Mouse (Mus musculus) embryonic facial prominence, embryonic 11.5 days (tissue): ENCODE measurements around the gene Bcl7c. TPM values are rescaled to one million over a fixed set of nuclear protein-coding genes. Genes with fewer than 3 reads are reported as not detected.
A peak's percentile ranks its signal among the peaks of the same experiment; 100 is the strongest.
"Not testable (repeated sequence)": the region's sequence is repeated elsewhere in the genome, so short reads cannot be mapped to it uniquely, and the experiment has no call there.

Experiments used
- ATAC-seq: fragments of 200-750 bp; cut with Nextera tagmentation; replicated peaks from 2 replicates; pipeline ENCODE4 v1.8.0; 2017; ENCODE audit warnings: low read depth; ENCODE audit not compliant: insufficient number of reproducible peaks, low FRiP score, low TSS enrichment
- DNase-seq: peaks from one replicate; pipeline ENCODE4 v3.0.0-alpha.2; 2015; ENCODE audit warnings: low spot score
- H3K27ac ChIP-seq: fragments of 300-500 bp; sonication (generic); replicated peaks from 2 replicates; pipeline ENCODE4 v1.5.1; 2014; ENCODE audit warnings: mild to moderate bottlenecking, low read depth, low read length, control low read depth
- H3K27me3 ChIP-seq: fragments of 300-500 bp; sonication (generic); 2 replicates; pipeline ENCODE4 v1.6.1; 2014; ENCODE audit warnings: mild to moderate bottlenecking, low read length, moderate library complexity, mixed read lengths; ENCODE audit not compliant: control insufficient read depth, insufficient read depth
- H3K36me3 ChIP-seq: fragments of 300-500 bp; sonication (generic); replicated peaks from 2 replicates; pipeline ENCODE4 v1.6.1; 2014; ENCODE audit warnings: low read depth, mild to moderate bottlenecking, low read length, moderate library complexity, mixed read lengths; ENCODE audit not compliant: control insufficient read depth, insufficient read depth
- H3K4me1 ChIP-seq: fragments of 300-500 bp; sonication (generic); 2 replicates; pipeline ENCODE4 v1.6.1; 2014; ENCODE audit warnings: low read length, mixed read lengths; ENCODE audit not compliant: control insufficient read depth, insufficient read depth
- H3K4me2 ChIP-seq: fragments of 300-500 bp; sonication (generic); 2 replicates; pipeline ENCODE4 v1.6.1; 2014; ENCODE audit warnings: low read depth, mild to moderate bottlenecking, control low read depth, low read length, moderate library complexity
- H3K4me3 ChIP-seq: fragments of 300-500 bp; sonication (generic); 2 replicates; pipeline ENCODE4 v1.5.1; 2014; ENCODE audit warnings: low read depth, low read length, control low read depth
- H3K9ac ChIP-seq: fragments of 300-500 bp; sonication (generic); replicated peaks from 2 replicates; pipeline ENCODE4 v1.6.1; 2014; ENCODE audit warnings: mild to moderate bottlenecking, control low read depth, low read length
- H3K9me3 ChIP-seq: fragments of 300-500 bp; sonication (generic); replicated peaks from 2 replicates; pipeline ENCODE4 v1.6.1; 2016; ENCODE audit warnings: mild to moderate bottlenecking, low read length, inconsistent platforms, mixed read lengths; ENCODE audit not compliant: control insufficient read depth
- WGBS: fragments of 180-500 bp; shearing (Covaris S2); extraction: QIAGEN DNeasy Blood & Tissue Kit; methylation state at CpG from one replicate; pipeline ENCODE4 v1.1.7; 2014; 5-methylcytosine and 5-hydroxymethylcytosine counted together
- polyA plus RNA-seq: library from polyadenylated mRNA; unstranded; fragments of >200 nt; fragmentation: Nextera tagmentation; extraction: Ambion mirVana; gene quantifications from 2 replicates; pipeline ENCODE4 v1.2.1, GENCODE M21; 2014

Bcl7c gene
- polyA plus RNA-seq, 1 experiment from 2014 or later: 86.6 TPM

DNA sequence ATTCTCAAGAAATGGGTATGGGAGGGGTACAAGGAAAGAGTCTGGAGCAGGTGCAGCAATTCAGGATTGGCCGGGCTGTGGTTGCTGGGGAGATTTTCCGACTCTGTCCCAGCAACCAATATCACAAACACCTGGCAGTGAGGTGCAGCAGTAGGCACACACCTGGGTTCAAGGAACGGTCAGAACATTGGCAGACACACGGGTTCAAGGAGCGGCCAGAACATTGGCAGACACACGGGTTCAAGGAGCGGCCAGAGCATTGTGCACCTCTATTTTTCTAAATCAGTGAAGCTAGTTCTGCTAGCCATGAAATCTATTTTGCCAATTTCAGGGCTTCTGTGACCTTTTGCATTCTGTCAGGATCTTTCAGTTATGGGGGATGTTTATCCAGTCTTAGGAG, 61.2 kb downstream of the Bcl7c start:
- not testable (repeated sequence) for H3K4me2 ChIP-seq, H3K9me3 ChIP-seq, H3K9ac ChIP-seq, ATAC-seq, H3K27ac ChIP-seq, H3K4me3 ChIP-seq, H3K27me3 ChIP-seq, H3K4me1 ChIP-seq, H3K36me3 ChIP-seq, DNase-seq
- 90% methylated on average over 7 of the region's 7 CpGs for WGBS

DNA sequence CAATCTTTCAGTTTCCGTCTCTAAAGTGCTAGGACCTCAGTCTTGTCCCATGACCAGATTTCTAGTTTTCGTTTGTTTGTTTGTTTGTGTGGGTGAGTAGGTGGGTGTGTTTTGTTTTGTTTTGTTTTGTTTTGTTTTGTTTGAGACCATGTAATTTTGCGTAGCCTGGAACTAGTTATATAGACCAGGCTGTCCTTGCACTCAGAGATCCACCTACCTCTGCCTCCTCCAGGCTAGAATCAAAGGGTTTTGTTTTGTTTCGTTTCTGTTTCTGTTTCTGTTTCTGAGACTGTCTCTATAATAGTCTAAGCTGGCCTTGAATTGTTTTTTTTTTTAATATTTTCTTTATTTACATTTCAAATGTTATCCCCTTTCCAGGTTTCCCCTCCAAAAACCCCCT, 62.4 kb downstream of the Bcl7c start:
- no peaks in the 10 kb centered on the region for H3K4me1 ChIP-seq
- DNase-seq (no peak), ATAC-seq (no peak)
- no peaks in the 10 kb centered on the region for H3K27me3 ChIP-seq
- no peak overlapping the region for H3K4me3 ChIP-seq
- no peaks in the 10 kb centered on the region for H3K9me3 ChIP-seq
- H3K9ac ChIP-seq: no peak overlapping the region
- H3K27ac ChIP-seq: no peak overlapping the region
- H3K4me2 ChIP-seq: no peak overlapping the region
- H3K36me3 ChIP-seq: no peaks in the 10 kb centered on the region
- WGBS: 87% methylated on average over 4 of the region's 4 CpGs

DNA sequence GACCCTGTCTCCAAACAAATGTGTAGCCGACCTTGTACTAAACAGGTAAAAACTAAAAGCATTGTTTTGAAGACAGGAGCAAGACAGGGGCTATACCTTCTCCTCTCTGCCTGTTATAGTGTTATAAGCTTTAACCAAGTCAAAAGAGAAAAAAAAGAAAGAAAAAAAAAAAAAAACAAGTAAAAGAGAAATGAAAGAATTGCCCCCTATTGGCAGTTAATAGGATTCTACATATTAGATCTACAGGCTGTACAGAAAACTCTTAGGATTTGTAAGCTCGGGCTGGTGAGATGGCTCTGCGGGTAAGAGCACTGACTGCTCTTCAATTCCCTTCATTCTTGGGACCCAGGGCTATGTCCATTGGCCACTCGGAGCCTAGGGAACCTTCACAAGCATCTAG, 66.5 kb downstream of the Bcl7c start:
- no peaks in the 10 kb centered on the region for H3K27me3 ChIP-seq
- H3K4me3 ChIP-seq: no peak overlapping the region
- H3K9ac ChIP-seq: no peak overlapping the region
- no peaks in the 10 kb centered on the region for H3K36me3 ChIP-seq
- H3K27ac ChIP-seq: no peak overlapping the region
- H3K4me2 ChIP-seq: no peak overlapping the region
- no peaks in the 10 kb centered on the region for H3K9me3 ChIP-seq
- no peaks in the 10 kb centered on the region for H3K4me1 ChIP-seq
- ATAC-seq (no peak), DNase-seq (no peak)
- WGBS: 81% methylated on average over 4 of the region's 4 CpGs

DNA sequence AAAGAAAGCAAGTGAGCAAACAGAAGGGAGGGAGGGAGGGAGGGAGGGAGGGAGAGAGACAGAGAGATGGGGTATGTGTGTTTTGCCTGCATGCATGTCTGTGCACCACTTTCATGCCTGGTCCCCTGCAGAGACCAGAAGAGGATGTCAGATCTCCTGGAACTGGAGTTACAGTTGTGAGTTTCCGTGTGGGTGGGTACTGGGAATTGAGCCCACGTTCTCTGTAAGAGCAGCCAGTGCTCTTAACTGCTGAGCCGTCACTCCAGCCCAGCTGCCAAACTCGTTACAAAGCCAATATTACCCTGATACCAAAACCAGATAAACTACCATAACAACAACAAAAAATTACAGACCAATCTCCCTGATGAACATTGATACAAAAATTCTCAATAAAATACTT, 67.5 kb downstream of the Bcl7c start:
- WGBS: 57% methylated on average over 4 of the region's 4 CpGs
- no peaks in the 10 kb centered on the region for H3K27me3 ChIP-seq
- DNase-seq: no peak
- no peak overlapping the region for H3K4me2 ChIP-seq
- no peaks in the 10 kb centered on the region for H3K36me3 ChIP-seq
- no peaks in the 10 kb centered on the region for H3K9me3 ChIP-seq
- no peak overlapping the region for H3K27ac ChIP-seq
- ATAC-seq: no peak
- H3K4me3 ChIP-seq: no peak overlapping the region
- H3K9ac ChIP-seq: no peak overlapping the region
- H3K4me1 ChIP-seq: no peaks in the 10 kb centered on the region

DNA sequence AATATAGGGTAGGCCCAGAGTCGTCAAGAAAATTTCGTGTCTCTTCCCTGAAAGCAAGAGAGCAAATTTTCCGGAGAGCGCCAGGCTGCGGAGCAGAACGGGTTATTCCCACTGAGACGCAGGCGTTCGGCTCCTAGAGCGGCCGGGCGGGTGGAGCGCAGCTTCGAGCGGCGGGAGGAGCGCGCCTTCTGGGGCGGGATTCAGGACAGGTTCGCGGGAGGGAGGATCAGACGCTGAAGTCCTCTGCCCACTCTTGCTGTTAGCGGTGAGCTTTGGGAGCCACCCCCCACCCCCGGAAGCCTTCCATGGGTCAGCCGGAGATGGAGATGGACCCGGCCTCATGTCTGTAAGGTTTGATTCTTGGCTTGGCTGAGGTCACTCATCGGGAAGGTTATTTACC, 71.8 kb downstream of the Bcl7c start:
- H3K27me3 ChIP-seq: no peaks in the 10 kb centered on the region

DNA sequence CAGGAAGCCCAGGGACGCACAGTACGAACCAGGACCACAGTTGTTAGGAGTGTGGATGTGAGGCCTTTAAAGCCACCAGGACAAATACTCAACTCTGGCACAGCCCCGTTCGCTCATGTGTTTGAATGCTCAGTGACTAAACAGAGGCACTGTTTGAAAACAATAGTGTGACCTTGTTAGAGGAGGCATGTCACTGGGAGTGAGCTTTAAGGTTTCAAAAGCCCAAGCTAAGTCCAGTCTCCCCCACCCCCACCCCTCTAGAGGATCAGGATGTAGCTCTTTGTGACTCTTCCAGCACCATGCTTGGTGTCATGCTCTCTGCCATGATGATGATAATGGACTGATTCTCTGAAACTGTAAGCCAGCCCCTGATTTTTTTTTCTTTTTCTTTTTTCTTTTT, 77.3 kb downstream of the Bcl7c start:
- Histone ChIP-seq H3K9me3 (no peaks in the 10 kb centered on the region), H3K9ac (no peak overlapping the region), H3K27ac (no peak overlapping the region), H3K27me3 (no peaks in the 10 kb centered on the region), H3K36me3 (no peaks in the 10 kb centered on the region), H3K4me3 (no peak overlapping the region), H3K4me2 (no peak overlapping the region), H3K4me1 (no peaks in the 10 kb centered on the region)
- WGBS: 80% methylated on average over 4 of the region's 4 CpGs
- no peak for ATAC-seq
- DNase-seq: no peak

More for the DNA sequence above, 71.8 kb downstream of the Bcl7c start:
- Histone ChIP-seq H3K27ac (no peak overlapping the region), H3K4me1 (no peaks in the 10 kb centered on the region), H3K9ac (peak overlapping the region; percentile 65), H3K4me3 (peak overlapping the region; percentile 47), H3K36me3 (no peaks in the 10 kb centered on the region), H3K9me3 (no peaks in the 10 kb centered on the region), H3K4me2 (peak overlapping the region; percentile 59)
- WGBS: under 1% methylated on average over 27 of the region's 27 CpGs
- peak; percentile 34; the same call in 1 of the 2 replicates for ATAC-seq
- peak; percentile 86 for DNase-seq

DNA sequence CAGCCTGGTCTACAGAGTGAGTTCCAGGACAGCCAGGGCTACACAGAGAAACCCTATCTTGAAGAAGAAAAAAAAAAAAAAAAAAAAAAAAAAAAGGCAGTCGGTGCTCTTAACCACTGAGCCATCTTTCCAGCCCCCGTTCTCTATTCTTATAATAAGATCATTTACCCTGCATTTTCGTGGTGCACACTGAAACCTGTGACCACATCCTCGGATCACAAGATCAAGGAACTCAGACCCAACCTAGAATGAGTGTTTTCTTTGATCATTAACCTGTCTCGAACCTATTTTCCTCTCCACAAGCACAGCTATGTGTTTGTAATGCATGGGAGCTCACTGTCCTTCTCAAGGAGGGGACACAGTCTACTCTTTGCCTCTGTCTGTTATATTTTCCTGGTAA, 80.1 kb downstream of the Bcl7c start:
- no peak overlapping the region for H3K4me2 ChIP-seq
- no peak for ATAC-seq
- 80% methylated on average over 5 of the region's 5 CpGs for WGBS

DNA sequence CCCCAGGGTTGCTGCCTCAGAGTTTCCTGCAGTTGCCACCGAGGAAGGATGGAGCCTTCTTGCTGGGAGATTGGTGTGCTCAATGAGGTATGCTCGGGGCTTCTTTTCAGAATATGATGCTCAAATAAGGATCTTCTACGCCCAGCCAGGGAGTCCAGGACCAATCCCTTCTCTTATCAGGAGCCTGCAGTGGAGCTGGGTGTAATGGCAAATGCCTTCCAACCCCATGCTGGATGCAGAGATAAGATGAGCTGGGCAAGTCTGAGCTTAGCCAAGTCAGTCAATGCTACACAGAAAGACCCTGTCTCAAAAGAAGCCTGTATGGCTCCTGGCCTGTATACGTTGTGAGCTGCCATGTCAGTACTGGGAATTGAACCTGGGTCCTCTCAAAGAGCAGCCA, 82.3 kb downstream of the Bcl7c start:
- WGBS: 91% methylated on average over 4 of the region's 4 CpGs
- Histone ChIP-seq H3K4me1 (no peaks in the 10 kb centered on the region), H3K27me3 (no peaks in the 10 kb centered on the region), H3K9ac (no peak overlapping the region), H3K9me3 (no peaks in the 10 kb centered on the region), H3K27ac (no peak overlapping the region), H3K36me3 (no peaks in the 10 kb centered on the region), H3K4me3 (no peak overlapping the region), H3K4me2 (no peak overlapping the region)
- ATAC-seq (no peak), DNase-seq (no peak)

More for the DNA sequence above, 80.1 kb downstream of the Bcl7c start:
- no peaks in the 10 kb centered on the region for H3K27me3 ChIP-seq
- no peak overlapping the region for H3K27ac ChIP-seq
- H3K9ac ChIP-seq: no peak overlapping the region
- H3K4me3 ChIP-seq: no peak overlapping the region
- no peak for DNase-seq
- H3K36me3 ChIP-seq: no peaks in the 10 kb centered on the region
- no peaks in the 10 kb centered on the region for H3K4me1 ChIP-seq
- no peaks in the 10 kb centered on the region for H3K9me3 ChIP-seq
